Comparison of ENCODE assay signal across 36 mouse cellular contexts in the genomic region with DNA sequence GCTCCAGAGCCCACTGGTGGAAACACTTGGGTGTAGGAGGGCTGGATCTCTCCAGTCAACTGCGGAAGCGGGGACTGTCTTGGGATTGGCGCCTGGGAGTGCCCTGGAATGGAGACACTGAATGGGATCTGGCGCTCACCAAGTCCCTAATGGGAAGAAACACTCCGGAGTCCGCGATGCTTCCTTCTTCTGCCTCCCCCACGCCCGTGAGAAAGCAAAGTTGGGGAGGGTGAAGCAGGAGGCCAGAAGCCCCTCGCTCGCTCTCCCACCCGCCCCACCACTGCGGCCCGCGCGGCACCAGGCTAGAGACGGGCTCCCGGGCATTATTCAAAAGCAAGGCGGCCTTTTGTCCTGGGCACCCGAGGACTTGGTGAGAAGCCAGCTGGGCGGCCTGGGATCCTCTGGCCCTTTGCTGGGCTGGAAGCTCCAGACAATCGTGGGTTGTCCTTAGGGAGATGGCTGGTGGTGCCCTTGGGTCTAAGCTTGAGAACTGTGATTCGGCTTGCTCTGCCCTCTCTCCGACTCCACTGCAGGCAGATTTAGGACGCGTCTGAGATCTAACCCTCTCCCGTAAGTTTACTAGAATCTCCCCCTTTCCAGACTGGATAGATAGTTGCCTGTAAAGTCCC. TPM values are rescaled to one million over a fixed set of nuclear protein-coding genes. Genes with fewer than 3 reads are reported as not detected.
A peak's percentile ranks its signal among the peaks of the same experiment; 100 is the strongest.
DNase-seq lines count a peak whose midpoint lies in the region; ATAC-seq and TF ChIP-seq lines count a peak whose summit lies in the region.
"Had no signal": no experiment of that assay in that cellular context is flagged by ENCODE, and none has a peak within 500 bp of the region (broad histone marks: within the 10 kb centered on the region; RNA-seq: fewer than 3 reads in every experiment).

No protein-coding gene starts in this region.

- under 1% methylated on average over 27 of the region's 27 CpGs for WGBS in hindbrain, embryonic 10.5 days
- under 1% methylated on average over 27 of the region's 27 CpGs for WGBS in hindbrain, postnatal 0 days
- WGBS in midbrain, embryonic 10.5 days, result under 1% methylated on average over 27 of the region's 27 CpGs
- WGBS in midbrain, embryonic 15.5 days, result under 1% methylated on average over 27 of the region's 27 CpGs
- WGBS in embryonic facial prominence, embryonic 10.5 days, result under 1% methylated on average over 27 of the region's 27 CpGs

- peaks cover 2% of the 10 kb centered on the region for H3K9me3 ChIP-seq in hindbrain, embryonic 10.5 days
- H3K9me3 ChIP-seq in hindbrain, postnatal 0 days (ENCODE audit: low read length), result no peaks in the 10 kb centered on the region
- H3K9me3 ChIP-seq in midbrain, embryonic 10.5 days (replicated peaks), result peaks cover 2% of the 10 kb centered on the region
- H3K9me3 ChIP-seq in midbrain, embryonic 15.5 days, result no peaks in the 10 kb centered on the region
- H3K9me3 ChIP-seq in embryonic facial prominence, embryonic 10.5 days, result peaks cover 2% of the 10 kb centered on the region; the same call in 1 of the 2 replicates
- H3K9me3 ChIP-seq: limb, embryonic 15.5 days had no signal

- H3K4me3 ChIP-seq in hindbrain, embryonic 10.5 days, result no peak overlapping the region
- H3K4me3 ChIP-seq in hindbrain, postnatal 0 days (ENCODE audit: low read length), result no peak overlapping the region
- no peak overlapping the region for H3K4me3 ChIP-seq in midbrain, embryonic 10.5 days
- no peak overlapping the region for H3K4me3 ChIP-seq in midbrain, embryonic 15.5 days
- H3K4me3 ChIP-seq in embryonic facial prominence, embryonic 10.5 days, result no peak overlapping the region
- H3K4me3 ChIP-seq: forebrain, embryonic 12.5 days; gastrocnemius, adult 2 months; limb, embryonic 15.5 days; myocyte had no signal

- H3K4me1 ChIP-seq in hindbrain, embryonic 10.5 days (replicated peaks), result no peaks in the 10 kb centered on the region
- H3K4me1 ChIP-seq in hindbrain, postnatal 0 days (ENCODE audit: insufficient read depth, low read length), result no peaks in the 10 kb centered on the region
- H3K4me1 ChIP-seq in midbrain, embryonic 10.5 days, result no peaks in the 10 kb centered on the region; the same call in 1 of the 2 replicates
- H3K4me1 ChIP-seq in midbrain, embryonic 15.5 days, result no peaks in the 10 kb centered on the region
- no peaks in the 10 kb centered on the region for H3K4me1 ChIP-seq in embryonic facial prominence, embryonic 10.5 days
- H3K4me1 ChIP-seq: forebrain, embryonic 12.5 days; limb, embryonic 15.5 days had no signal

- no peak overlapping the region for H3K4me2 ChIP-seq in hindbrain, postnatal 0 days (ENCODE audit: low read depth, low read length)
- H3K4me2 ChIP-seq in midbrain, embryonic 15.5 days, result no peak overlapping the region
- H3K4me2 ChIP-seq: forebrain, embryonic 12.5 days; limb, embryonic 15.5 days; lung, embryonic 14.5 days had no signal

- no peak overlapping the region for H3K9ac ChIP-seq in hindbrain, postnatal 0 days (replicated peaks; ENCODE audit: low read length)
- H3K9ac ChIP-seq in midbrain, embryonic 15.5 days, result no peak overlapping the region
- H3K9ac ChIP-seq: forebrain, embryonic 12.5 days; limb, embryonic 15.5 days; liver, embryonic 14.5 days; lung, embryonic 14.5 days had no signal

- H3K27ac ChIP-seq in hindbrain, embryonic 10.5 days, result no peak overlapping the region
- H3K27ac ChIP-seq in hindbrain, postnatal 0 days, result no peak overlapping the region
- no peak overlapping the region for H3K27ac ChIP-seq in midbrain, embryonic 10.5 days (replicated peaks)
- no peak overlapping the region for H3K27ac ChIP-seq in midbrain, embryonic 15.5 days
- H3K27ac ChIP-seq in embryonic facial prominence, embryonic 10.5 days (replicated peaks), result no peak overlapping the region
- H3K27ac ChIP-seq: forebrain, embryonic 12.5 days; gastrocnemius, adult 2 months; limb, embryonic 15.5 days; liver, embryonic 14.5 days had no signal

- peaks cover 100% of the 10 kb centered on the region for H3K27me3 ChIP-seq in hindbrain, embryonic 10.5 days (ENCODE audit: insufficient read depth, poor library complexity, severe bottlenecking)
- peaks cover 97% of the 10 kb centered on the region for H3K27me3 ChIP-seq in hindbrain, postnatal 0 days (ENCODE audit: insufficient read depth, low read length)
- H3K27me3 ChIP-seq in midbrain, embryonic 10.5 days (ENCODE audit: low read depth, poor library complexity, severe bottlenecking), result peaks cover 100% of the 10 kb centered on the region
- peaks cover 97% of the 10 kb centered on the region for H3K27me3 ChIP-seq in midbrain, embryonic 15.5 days (replicated peaks)
- H3K27me3 ChIP-seq in embryonic facial prominence, embryonic 10.5 days (replicated peaks; ENCODE audit: low read depth, poor library complexity, severe bottlenecking), result peaks cover 100% of the 10 kb centered on the region

- TF ChIP-seq CTCF in hindbrain, postnatal 0 days (IDR thresholded peaks at IDR 0.05; ENCODE audit: low read depth), result no peak

- peak; percentile 66 for DNase-seq in hindbrain, embryonic 10.5 days (ENCODE audit: low spot score)
- DNase-seq in hindbrain, postnatal 0 days (ENCODE audit: low spot score), result no peak
- peak; percentile 63 for DNase-seq in midbrain, embryonic 10.5 days (ENCODE audit: low spot score)
- DNase-seq in ES-CJ7 (ENCODE audit: low read depth, low spot score), result peak; percentile 88
- DNase-seq in embryonic facial prominence, embryonic 10.5 days (ENCODE audit: low spot score), result peak; percentile 63
- DNase-seq in adrenal gland, postnatal 10 days, result no peak
- DNase-seq: B cell, adult 2 months; cerebellum, adult 11 months; gastrocnemius, adult 2 months; kidney, adult 8-10 months; kidney, postnatal 25 days; layer of hippocampus, postnatal 36 days; lung, embryonic 14.5 days; right cerebral cortex, adult 18-20 months; right cerebral cortex, postnatal 4 days; thymus, postnatal 14 days had no signal

- no peak for ATAC-seq in hindbrain, postnatal 0 days
- no peak for ATAC-seq in midbrain, embryonic 15.5 days (replicated peaks)
- no peak for ATAC-seq in erythroblast, adult 5-6 weeks (replicated peaks; ENCODE audit: low FRiP score, poor library complexity, severe bottlenecking)
- ATAC-seq: hindbrain, embryonic 16.5 days; midbrain, embryonic 16.5 days had no signal

- H3K36me3 ChIP-seq in hindbrain, embryonic 10.5 days, result no peaks in the 10 kb centered on the region
- H3K36me3 ChIP-seq in hindbrain, postnatal 0 days (ENCODE audit: insufficient read depth, low read length), result no peaks in the 10 kb centered on the region
- H3K36me3 ChIP-seq in midbrain, embryonic 10.5 days, result no peaks in the 10 kb centered on the region
- H3K36me3 ChIP-seq in midbrain, embryonic 15.5 days (replicated peaks), result no peaks in the 10 kb centered on the region
- no peaks in the 10 kb centered on the region for H3K36me3 ChIP-seq in embryonic facial prominence, embryonic 10.5 days (replicated peaks)
- H3K36me3 ChIP-seq: forebrain, embryonic 12.5 days; limb, embryonic 15.5 days had no signal

RNA-seq across cellular contexts. Expression of gene Hoxb13, which starts 16.5 kb away (rescaled TPM):
- polyA plus RNA-seq in hindbrain, embryonic 10.5 days (2016; fragmentation: Nextera tagmentation; extraction: Ambion mirVana), result not detected in 2 replicates
- not detected in 2 replicates for total RNA-seq in hindbrain, postnatal 0 days (2014; rRNA removed)
- polyA plus RNA-seq in hindbrain, postnatal 0 days (2015; fragmentation: Nextera tagmentation; extraction: Ambion mirVana), result not detected in 2 replicates
- polyA plus RNA-seq in midbrain, embryonic 10.5 days (2016; fragmentation: Nextera tagmentation; extraction: Ambion mirVana), result not detected in 2 replicates
- not detected in 2 replicates for polyA plus RNA-seq in midbrain, embryonic 15.5 days (2015; fragmentation: Nextera tagmentation; extraction: Ambion mirVana)
- polyA plus RNA-seq in embryonic facial prominence, embryonic 10.5 days (2016; fragmentation: Nextera tagmentation; extraction: Ambion mirVana), result not detected in 2 replicates
- under 1 TPM in 1 of 2 experiments, not detected in 1; 0.12 TPM for total RNA-seq in adrenal gland, postnatal 10 days (2021)
- not detected in 2 replicates for total RNA-seq in erythroblast, adult 5-6 weeks (2015; ENCODE audit: low replicate concordance)
- not detected in 2 replicates for total RNA-seq in erythroblast, adult 5-6 weeks (2017; ENCODE audit: low replicate concordance)
- total RNA-seq: adrenal gland, adult 18-20 months; adrenal gland, postnatal 4 days; gastrocnemius, adult 2 months; gastrocnemius, postnatal 4 days; heart, adult 8-10 months; heart, postnatal 25 days; layer of hippocampus, adult 8-10 months; layer of hippocampus, postnatal 36 days; left cerebral cortex, postnatal 14 days; megakaryocyte, adult 5-6 weeks had no signal
- polyA plus RNA-seq: forebrain, embryonic 12.5 days; frontal cortex, adult 2 months; heart, embryonic 14.5 days; hindbrain, embryonic 16.5 days; limb, embryonic 15.5 days; liver, embryonic 14.5 days; lung, embryonic 14.5 days; midbrain, embryonic 16.5 days; stomach, embryonic 14.5 days had no signal

RNA-seq across cellular contexts. Expression of gene Ttll6, which starts 44.1 kb away (rescaled TPM):
- 0.08 TPM in 1 of 2 replicates, not detected in the other for polyA plus RNA-seq in hindbrain, embryonic 10.5 days (2016; fragmentation: Nextera tagmentation; extraction: Ambion mirVana)
- total RNA-seq in hindbrain, postnatal 0 days (2014; rRNA removed), result 0.43 and 0.52 TPM in 2 replicates
- 0.23 and 0.43 TPM in 2 replicates for polyA plus RNA-seq in hindbrain, postnatal 0 days (2015; fragmentation: Nextera tagmentation; extraction: Ambion mirVana)
- not detected in 2 replicates for polyA plus RNA-seq in midbrain, embryonic 10.5 days (2016; fragmentation: Nextera tagmentation; extraction: Ambion mirVana)
- polyA plus RNA-seq in midbrain, embryonic 15.5 days (2015; fragmentation: Nextera tagmentation; extraction: Ambion mirVana), result 0.14 and 0.26 TPM in 2 replicates
- polyA plus RNA-seq in embryonic facial prominence, embryonic 10.5 days (2016; fragmentation: Nextera tagmentation; extraction: Ambion mirVana), result not detected in 2 replicates
- total RNA-seq in adrenal gland, postnatal 10 days (2021), result not detected
- not detected in 2 replicates for total RNA-seq in erythroblast, adult 5-6 weeks (2015; ENCODE audit: low replicate concordance)
- total RNA-seq in erythroblast, adult 5-6 weeks (2017; ENCODE audit: low replicate concordance), result not detected in 2 replicates
- total RNA-seq: adrenal gland, adult 18-20 months; adrenal gland, postnatal 4 days; CH12.LX; gastrocnemius, adult 2 months; gastrocnemius, postnatal 4 days; heart, postnatal 25 days; megakaryocyte, adult 5-6 weeks had no signal
- polyA plus RNA-seq: heart, embryonic 14.5 days; limb, embryonic 15.5 days; liver, embryonic 14.5 days; myocyte had no signal

Comparison
In these comparisons a context has a peak if more than half of its experiments do, and no peak if none do; other contexts are left out.
1. DNase-seq: peak in hindbrain, embryonic 10.5 days (single experiment), midbrain, embryonic 10.5 days (single experiment), ES-CJ7 (single experiment) and embryonic facial prominence, embryonic 10.5 days (single experiment); none in hindbrain, postnatal 0 days (single experiment) and adrenal gland, postnatal 10 days (single experiment).